Mouse (Mus musculus): ENCODE measurements around the gene Tent5c.

The Tent5c gene

GRCm38 (mm10) chr3:100409280-100409679 lies 79.8 kb downstream of the Tent5c start:
- in situ Hi-C loops (cut with MboI, MseI) = loop anchor here in 1 of 2 experiments (10.0 kb wide), 1 partner anchor 936 kb away; no protein-coding TSS in a partner anchor

GRCm38 (mm10) chr3:100408351-100409043 lies 80.6 kb downstream of the Tent5c start:
- in situ Hi-C loops (cut with MboI, MseI) = loop anchor here in 1 of 2 experiments (10.0 kb wide), 1 partner anchor 936 kb away; no protein-coding TSS in a partner anchor

GRCm38 (mm10) chr3:100402656-100403055 lies 86.5 kb downstream of the Tent5c start:
- in situ Hi-C loops (cut with MboI, MseI) = loop anchor here in 1 of 2 experiments (10.0 kb wide), 1 partner anchor 942 kb away; no protein-coding TSS in a partner anchor

All from T-helper 17 cell (primary cell).